Mouse (Mus musculus): ENCODE data around the gene 4930548H24Rik.
"Not testable (repeated sequence)": the region's sequence is repeated elsewhere in the genome, so short reads cannot be mapped to it uniquely, and the experiment has no call there.

The 4930548H24Rik gene

GRCm38 (mm10) chr5:31485440-31485839 is at the start of gene 4930548H24Rik:
TSS of gene 4930548H24Rik (plus strand) at chr5:31485740.
- DNase-seq (ENCODE audit: low read depth, low spot score) = no peak

- no peak for DNase-seq (ENCODE audit: low read depth, low spot score)
Measured at GRCm38 (mm10) chr5:31451336-31451735, 34.2 kb upstream of the 4930548H24Rik start.

GRCm38 (mm10) chr5:31451878-31452561 is 33.5 kb upstream of the 4930548H24Rik start, which contains the start of gene Zfp512:
TSS of gene Zfp512 (plus strand) at chr5:31452431.
- peak; percentile 97 for DNase-seq (ENCODE audit: low read depth, low spot score)

GRCm38 (mm10) chr5:31452562-31452878 is 33.0 kb upstream of the 4930548H24Rik start:
- no peak for DNase-seq (ENCODE audit: low read depth, low spot score)

- no peak for DNase-seq (ENCODE audit: low read depth, low spot score)
Measured at GRCm38 (mm10) chr5:31452886-31453410, 32.6 kb upstream of the 4930548H24Rik start.

- DNase-seq (ENCODE audit: low read depth, low spot score) = no peak
Measured at GRCm38 (mm10) chr5:31467798-31468197, 17.7 kb upstream of the 4930548H24Rik start.

GRCm38 (mm10) chr5:31469711-31470110 is 15.8 kb upstream of the 4930548H24Rik start:
- DNase-seq (ENCODE audit: low read depth, low spot score) = no peak

GRCm38 (mm10) chr5:31470334-31470733 is 15.2 kb upstream of the 4930548H24Rik start:
- DNase-seq (ENCODE audit: low read depth, low spot score) = peak; percentile 54

GRCm38 (mm10) chr5:31480536-31480935 is 5.0 kb upstream of the 4930548H24Rik start:
- no peak for DNase-seq (ENCODE audit: low read depth, low spot score)

GRCm38 (mm10) chr5:31487889-31488288 is 2.3 kb downstream of the 4930548H24Rik start:
- no peak for DNase-seq (ENCODE audit: low read depth, low spot score)

GRCm38 (mm10) chr5:31489116-31489769 is 3.7 kb downstream of the 4930548H24Rik start:
- DNase-seq (ENCODE audit: low read depth, low spot score) = no peak

GRCm38 (mm10) chr5:31492031-31492430 is 6.5 kb downstream of the 4930548H24Rik start:
- DNase-seq (ENCODE audit: low read depth, low spot score) = no peak

- DNase-seq (ENCODE audit: low read depth, low spot score) = peak; percentile 95
Measured at GRCm38 (mm10) chr5:31494513-31495297, 9.2 kb downstream of the 4930548H24Rik start, which contains the start of gene Gpn1. TSS of gene Gpn1 (plus strand) at chr5:31494741.

- DNase-seq (ENCODE audit: low read depth, low spot score) = no peak
Measured at GRCm38 (mm10) chr5:31504843-31505242, 19.3 kb downstream of the 4930548H24Rik start.

- no peak for DNase-seq (ENCODE audit: low read depth, low spot score)
Measured at GRCm38 (mm10) chr5:31512481-31512880, 26.9 kb downstream of the 4930548H24Rik start.

- no peak for DNase-seq (ENCODE audit: low read depth, low spot score)
Measured at GRCm38 (mm10) chr5:31520556-31520955, 35.0 kb downstream of the 4930548H24Rik start.

GRCm38 (mm10) chr5:31526354-31527116 is 41.0 kb downstream of the 4930548H24Rik start, which contains the start of gene Slc4a1ap:
TSS of gene Slc4a1ap (plus strand) at chr5:31526995.
- peak; percentile 84 for DNase-seq (ENCODE audit: low read depth, low spot score)

GRCm38 (mm10) chr5:31527117-31527680 is 41.7 kb downstream of the 4930548H24Rik start:
- no peak for DNase-seq (ENCODE audit: low read depth, low spot score)

- DNase-seq (ENCODE audit: low read depth, low spot score) = not testable (repeated sequence)
Measured at GRCm38 (mm10) chr5:31527707-31528106, 42.2 kb downstream of the 4930548H24Rik start, which contains the start of gene Supt7l. TSS of gene Supt7l (minus strand) at chr5:31527807.

- no peak for DNase-seq (ENCODE audit: low read depth, low spot score)
Measured at GRCm38 (mm10) chr5:31528560-31528959, 43.0 kb downstream of the 4930548H24Rik start.

GRCm38 (mm10) chr5:31535228-31535627 is 49.7 kb downstream of the 4930548H24Rik start:
- peak; percentile 8 for DNase-seq (ENCODE audit: low read depth, low spot score)
